Mouse (Mus musculus): ENCODE measurements at regions not wholly inside any gene's neighbourhood (a gene's known extent, or its start where the extent isn't known, plus 50 kb on each side); places are given as distances from the start of the nearest gene placed in this dataset.

DNA sequence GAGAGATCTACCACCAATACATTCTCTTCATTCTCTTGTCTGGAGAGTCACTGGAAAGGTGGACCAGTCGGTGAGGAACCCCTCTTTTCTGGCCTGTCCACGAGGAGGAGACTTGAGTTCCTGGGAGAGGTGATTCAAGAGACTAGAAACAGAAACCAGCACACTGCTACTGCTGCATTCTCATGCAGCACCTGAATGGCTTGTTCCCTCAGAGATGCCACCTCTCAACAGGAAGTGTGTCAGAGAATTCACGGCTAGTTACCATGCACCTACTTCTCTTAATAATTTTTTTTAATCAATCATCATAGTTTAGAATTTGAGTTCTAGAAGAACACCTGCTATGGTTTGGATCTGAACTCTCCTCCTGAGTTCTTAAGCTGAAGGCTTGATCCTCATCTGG is 52.0 kb upstream of the Dynlrb2 start:
- no peak for DNase-seq (ENCODE audit: low spot score)

DNA sequence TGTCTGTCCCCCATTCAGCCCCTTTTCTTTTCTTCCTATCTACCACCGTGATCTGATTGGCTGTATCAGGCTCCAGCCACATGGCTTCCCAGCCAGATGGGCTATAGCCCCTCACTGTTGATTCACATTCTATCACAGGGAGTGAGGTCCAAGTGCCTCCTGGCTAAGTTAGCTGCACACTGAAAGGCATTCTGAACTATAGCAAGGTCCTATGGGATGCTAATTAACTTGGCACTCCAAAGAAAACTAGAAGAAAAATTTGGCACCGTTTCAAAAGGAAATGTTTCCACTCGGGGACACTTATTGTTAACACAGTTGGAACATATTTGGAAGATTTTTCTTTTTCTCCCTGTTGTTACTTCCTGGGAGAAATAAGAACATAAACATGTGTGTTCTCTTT is 53.4 kb upstream of the Dynlrb2 start:
- DNase-seq (ENCODE audit: low spot score), result no peak

DNA sequence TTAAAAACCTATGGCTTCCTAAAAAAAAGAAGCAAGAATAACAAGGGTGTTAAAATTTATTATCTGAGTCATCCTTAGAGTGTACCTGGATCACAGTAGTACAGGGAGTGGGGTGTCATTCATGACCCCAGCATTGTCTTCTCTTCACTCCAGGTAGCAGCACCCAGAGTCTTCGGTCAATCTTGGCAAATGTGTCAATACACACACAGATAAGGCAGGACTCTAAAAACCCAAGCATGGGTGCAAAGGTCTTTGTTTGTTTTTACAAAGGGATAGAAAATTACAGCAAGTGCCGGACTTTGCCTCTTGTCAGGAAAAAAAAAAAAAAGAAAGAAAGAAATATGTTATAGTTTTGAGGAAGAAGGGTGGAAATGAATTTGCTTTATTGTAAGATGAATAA is 57.3 kb upstream of the Dynlrb2 start:
- no peak for DNase-seq (ENCODE audit: low spot score)

DNA sequence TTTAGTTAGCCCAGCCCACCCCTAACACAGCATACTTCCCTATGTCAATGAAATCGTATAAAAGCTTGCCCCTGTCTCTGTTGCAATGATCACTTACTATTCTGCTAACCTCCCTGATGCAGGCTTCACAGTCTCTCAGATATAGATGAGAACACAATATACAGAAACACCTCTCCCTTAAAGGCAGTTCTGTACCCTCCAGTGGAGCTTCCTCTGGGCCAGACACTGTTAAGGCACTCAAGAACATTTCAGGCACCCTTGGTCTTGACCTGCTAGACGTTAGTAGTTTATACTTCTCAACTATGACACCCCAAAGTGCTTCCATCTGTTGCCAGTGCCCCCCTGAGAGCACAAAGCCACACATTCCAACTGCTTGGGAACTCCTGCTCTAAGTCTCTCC is 61.9 kb upstream of the Dynlrb2 start:
- no peak for DNase-seq (ENCODE audit: low spot score)

DNA sequence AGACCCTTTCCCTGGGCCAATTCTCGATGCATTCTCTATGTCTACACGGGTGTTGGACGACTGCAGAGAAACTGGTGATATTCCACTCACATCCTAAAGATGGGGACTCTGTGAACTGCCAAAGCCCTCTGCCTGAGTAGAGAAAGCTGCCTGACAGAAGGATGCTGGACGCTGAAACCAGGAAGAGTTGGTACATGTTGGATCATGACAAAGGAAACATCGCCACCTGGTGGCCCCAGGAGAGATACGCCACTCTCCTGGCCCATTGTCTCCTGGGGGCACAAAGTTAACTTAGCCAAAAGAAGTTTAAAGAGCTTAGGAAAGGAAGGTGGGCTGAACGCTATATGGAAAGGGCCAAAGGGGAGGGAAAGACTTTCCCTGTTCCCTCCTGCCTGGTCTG is 65.9 kb upstream of the Dynlrb2 start:
- DNase-seq (ENCODE audit: low spot score), result peak; percentile 81

DNA sequence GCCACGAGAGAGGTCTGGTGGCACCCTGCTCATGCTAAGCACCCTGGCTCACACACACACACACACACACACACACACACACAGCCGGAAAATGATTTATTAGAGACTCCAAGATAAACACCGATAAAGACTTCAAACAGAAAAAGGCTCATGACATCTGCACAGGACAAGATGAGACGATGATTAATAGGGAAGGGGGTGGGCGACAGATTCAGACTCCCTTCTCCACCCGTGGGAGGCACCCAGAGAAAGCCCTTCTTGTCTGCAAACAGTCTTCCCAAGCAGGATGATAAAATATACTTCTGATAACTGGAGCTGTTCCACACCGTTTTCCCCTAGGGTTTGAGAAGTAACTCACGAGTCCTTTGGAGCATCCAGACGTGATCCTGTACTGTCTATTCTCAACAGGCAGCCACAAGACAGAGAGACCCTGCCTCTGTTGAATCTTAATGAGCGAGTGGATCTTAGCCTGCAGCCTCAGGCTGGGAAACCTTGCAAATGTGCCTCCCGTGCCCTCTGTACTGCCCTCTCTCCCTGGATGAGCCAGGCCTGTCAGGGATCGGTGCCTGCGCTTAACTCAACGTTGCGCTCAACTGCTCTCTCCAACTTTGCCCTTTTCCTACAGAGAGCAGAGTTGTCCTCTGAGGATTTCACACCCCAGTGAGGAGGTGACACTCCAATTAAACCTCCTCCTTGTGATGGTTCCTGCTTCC is 69.3 kb upstream of the Dynlrb2 start:
- no peak for DNase-seq (ENCODE audit: low spot score)

DNA sequence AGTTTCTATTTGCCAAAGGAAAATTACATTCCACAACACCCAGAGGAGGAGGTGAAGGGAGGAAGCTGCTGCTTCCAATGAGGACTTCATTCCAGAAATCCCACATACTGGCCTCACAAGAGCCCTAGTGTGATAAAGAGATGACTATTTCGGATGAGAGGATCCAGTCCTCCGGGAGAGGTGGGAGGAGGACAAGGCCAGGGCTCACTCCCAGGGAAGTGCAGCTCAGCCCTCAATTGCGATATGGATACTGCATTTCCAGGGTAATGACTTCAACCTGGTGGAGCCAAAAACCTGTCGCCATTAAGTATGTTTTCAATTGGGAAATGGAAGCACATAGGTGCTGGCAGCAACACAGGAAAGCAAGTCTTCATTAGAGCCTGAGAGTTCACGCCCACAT is 74.7 kb upstream of the Dynlrb2 start:
- peak; percentile 18 for DNase-seq (ENCODE audit: low spot score)

DNA sequence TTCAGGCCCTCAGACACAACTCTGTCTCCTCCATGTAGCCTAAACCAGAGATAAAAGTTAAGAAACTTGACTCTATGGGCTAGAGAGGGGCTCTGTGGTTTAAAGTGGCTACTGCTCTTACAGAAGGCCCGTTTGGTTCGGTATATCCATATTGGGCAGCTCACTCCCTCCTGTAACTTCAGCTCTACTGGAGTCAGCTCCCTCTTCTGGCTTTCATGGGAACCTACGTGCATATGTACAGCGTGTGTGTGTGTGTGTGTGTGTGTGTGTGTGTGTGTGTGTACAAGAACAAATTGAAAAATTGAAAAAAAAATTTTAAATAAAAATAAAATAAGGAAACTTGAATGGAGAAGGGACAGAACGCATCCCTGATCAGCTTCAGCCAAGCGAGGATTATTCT is 75.1 kb upstream of the Dynlrb2 start:
- DNase-seq (ENCODE audit: low spot score), result no peak

DNA sequence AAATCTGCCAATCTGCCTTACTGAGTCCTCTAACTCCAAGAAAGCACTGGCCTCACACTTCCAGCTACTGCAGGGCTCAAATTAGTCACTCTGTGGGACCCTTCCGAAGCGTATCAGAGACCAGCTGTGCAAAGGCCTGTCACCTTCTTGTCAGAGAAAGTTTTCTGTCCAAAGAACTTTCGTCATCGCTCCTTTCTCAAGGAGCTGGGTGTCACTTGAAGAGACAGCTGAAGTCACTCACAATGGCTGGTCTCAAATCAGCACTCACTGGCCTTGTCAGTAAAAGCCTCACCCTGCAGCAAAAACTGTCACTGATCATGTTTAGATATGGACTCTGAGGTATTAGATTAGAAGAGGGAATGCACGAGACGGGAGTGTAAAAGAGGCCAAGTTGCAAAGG is 81.9 kb upstream of the Dynlrb2 start:
- DNase-seq (ENCODE audit: low spot score), result no peak

DNA sequence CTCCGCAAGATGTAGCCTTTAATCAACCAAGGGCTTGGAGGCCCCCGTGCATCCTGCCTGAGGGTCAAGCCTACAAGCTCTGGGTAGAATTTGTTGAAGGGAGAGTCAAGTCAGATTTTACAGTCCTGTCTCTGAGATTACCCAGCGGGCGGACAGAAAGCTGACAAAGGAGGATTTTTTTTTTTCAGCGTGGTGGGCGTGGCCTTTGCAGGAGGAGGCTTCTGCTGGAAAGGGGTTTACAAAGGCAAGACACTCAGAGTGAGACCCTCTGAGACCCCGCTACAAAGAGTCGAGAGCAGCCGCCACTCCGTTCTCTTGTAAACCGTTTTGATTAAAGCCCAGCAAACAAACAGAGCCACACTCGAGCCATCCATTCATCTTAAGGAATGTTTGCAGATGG is 92.1 kb upstream of the Dynlrb2 start:
- DNase-seq (ENCODE audit: low spot score), result no peak

DNA sequence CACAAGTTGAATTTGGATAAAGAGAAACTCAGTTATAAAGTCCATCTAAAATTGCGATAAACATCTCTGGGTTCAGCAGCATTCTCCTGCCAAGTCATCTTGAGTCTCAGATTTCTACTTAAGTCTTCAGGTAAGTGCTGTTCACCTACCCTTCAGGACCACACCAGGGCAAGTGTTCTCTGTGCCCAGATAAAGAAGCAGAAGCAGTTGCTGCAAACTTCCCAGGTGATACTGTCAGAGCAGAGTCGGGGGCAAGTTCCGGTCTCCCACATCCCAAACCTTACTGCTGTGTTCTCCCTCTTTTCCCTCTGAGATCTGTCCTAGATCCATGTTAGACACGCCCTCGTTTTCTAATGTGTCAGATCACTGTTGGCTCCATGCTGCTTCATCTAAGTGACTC is 94.7 kb upstream of the Dynlrb2 start:
- no peak for DNase-seq (ENCODE audit: low spot score)

DNA sequence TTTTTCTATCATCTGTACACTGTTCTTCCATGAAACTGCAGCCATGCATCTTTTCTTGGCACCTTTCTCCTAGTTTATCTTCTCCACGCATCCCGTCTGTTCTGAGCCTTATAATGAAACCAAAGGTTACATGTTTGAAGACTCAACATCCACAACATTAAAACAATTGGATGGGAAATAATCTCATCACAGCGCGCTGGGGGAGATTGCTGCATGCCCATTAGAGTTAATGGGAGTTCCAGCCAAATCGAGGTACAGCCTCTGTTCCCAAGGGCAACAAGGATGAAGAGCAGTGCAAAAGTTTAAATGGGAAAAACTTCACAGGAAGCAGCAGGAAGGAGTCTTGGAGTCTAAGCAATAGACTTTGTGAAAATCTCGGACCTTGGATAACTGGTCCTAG is 95.8 kb upstream of the Dynlrb2 start:
- DNase-seq (ENCODE audit: low spot score), result no peak

DNA sequence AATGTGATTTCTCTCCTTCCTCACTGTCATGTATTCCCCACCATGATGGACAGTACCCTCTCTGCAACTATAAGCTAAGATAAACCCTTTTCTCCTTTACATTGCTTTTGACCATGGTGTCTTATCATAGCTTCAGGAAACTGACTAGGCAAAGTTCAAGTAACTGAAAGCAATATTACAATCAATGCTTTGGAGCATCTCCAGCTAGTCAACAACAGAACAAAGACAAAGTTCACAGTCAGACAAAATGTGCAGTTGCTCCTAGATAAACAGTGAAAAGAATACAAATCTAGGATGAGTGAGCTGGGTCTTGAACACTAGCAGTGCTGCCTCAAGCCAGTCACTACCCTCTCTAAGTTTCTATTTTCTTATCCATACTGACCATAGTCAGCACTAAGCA is 100.2 kb upstream of the Dynlrb2 start:
- no peak for DNase-seq (ENCODE audit: low spot score)

DNA sequence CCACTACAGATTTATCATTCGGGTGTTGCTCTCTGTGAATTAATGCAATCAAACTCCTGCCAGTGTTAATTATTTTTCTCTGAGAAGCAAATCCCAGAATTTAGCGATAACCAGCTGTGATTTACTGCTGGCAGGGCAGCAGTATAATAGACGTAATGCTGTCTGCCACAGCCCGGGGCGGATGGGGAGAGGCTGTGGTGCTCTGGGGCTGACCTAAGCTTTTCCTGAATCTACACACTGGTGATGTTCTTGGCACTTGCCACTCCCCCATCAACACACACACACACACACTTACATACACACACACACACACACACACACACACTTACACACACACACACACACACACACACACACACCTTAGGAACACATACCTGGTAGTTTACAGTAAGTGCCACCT is 101.4 kb upstream of the Dynlrb2 start:
- no peak for DNase-seq (ENCODE audit: low spot score)

DNA sequence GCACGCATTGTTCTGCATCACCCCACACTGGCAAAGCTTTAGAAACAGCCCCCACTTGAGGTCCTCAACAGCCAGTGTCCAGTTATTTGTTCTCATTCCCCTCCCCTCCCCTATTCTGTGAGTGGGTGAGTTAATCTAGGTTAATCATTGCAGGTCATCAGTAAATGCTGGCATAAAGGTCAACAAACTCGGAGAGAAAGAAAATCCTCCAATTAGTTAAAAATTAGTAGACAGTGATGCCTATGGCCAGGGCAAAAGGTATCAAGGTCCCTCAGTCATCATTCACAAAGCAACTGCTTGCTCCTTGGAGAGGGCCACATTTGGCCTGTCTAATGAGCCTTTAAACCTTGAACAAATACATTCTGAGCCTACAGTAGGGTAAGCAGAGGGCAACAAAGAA is 105.3 kb upstream of the Dynlrb2 start:
- no peak for DNase-seq (ENCODE audit: low spot score)

DNA sequence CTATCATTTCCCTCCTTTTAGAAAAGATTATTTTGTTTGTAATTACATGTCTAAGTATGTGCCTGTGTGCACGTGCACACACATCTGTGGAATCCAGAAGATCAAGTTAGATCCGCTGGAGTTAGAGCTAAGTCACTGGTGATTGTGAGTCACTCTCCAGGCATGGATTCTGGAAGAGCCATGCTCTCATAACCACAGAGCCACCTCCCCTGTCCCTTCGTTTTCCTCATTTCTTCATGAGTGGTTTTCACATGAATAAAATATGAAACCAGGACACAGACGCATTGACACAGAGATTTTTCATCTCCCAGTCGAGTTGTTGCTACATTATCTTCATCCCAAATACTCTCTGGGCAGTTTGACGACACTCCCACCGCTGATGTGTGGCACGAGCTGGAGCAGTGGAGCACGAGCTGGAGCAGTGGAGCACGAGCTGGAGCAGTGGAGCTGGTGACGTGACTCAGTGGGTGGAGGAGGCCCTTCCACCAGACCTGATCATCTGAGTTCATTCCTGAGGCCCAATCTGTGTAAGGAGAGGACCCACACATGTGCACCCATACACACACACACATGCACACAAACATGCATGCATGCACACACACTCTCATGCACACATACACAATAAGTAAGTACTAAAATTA is 106.1 kb upstream of the Dynlrb2 start:
- no peak for DNase-seq (ENCODE audit: low spot score)

DNA sequence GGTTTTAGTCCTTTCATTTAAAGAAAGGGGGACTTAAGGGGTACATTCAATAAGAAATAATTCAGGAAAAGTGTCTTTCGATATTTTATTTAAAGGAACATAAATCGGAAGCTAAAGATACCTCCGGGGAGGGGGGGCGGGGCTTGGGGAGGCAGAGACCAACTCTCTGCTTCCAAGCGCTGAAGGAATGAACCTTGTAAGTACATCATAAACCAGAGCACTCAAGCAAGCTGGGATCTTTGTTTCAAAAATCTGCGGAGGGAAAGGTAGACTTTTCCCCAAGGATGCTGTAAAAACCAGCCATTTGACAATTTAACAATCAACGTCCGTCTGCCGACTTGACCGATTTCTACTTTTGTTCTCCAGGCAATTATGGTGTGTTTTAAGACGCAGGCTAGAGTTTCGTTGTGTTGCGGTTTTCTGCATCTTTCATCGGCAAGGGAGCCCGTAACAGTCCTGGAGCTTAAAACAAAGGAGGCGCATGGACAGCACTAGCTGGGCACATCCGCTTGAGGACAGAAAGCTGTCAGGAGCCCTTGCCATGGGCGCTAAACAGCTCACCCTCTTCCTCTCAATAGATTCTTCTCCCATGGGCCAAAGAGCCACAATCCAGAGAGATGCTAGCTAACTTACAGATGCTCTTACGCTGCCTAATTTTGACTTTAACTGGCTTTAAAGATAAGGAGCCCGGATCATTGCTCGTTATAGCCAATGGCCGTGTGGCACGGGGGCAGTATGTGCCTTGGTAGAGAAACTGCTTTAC is 119.4 kb upstream of the Dynlrb2 start:
- no peak for DNase-seq (ENCODE audit: low spot score)

DNA sequence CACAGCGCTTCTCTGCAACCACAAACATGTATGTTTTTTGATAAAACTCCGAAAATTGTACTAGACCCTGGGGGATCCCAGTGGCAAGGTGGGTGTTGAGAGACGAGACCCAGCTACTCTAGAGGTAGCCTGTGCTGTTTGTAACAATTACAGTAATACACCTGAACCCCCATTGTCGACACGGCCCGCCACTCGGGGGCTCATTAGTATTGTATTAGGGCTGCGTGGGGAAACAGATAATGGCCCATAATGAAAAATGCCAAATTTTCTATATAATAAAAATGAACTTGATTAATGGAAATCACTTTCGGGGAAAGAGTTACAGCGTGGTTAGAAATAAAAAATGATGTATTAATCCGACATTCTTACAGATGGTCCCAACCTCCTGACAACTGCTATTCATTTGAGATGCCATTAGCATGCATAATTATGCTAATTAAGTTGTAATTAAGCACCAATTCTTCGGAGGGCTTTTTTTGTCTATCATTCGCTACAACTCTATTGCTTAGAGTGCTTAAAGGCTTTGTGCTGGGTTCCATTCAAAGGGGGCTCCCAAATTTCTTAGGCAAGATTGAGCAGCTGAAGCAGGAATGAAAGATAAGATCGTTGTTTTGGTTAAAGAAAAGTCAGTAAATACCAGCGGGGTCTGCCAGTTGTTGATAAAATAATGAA is 120.2 kb upstream of the Dynlrb2 start:
- no peak for DNase-seq (ENCODE audit: low spot score)

DNA sequence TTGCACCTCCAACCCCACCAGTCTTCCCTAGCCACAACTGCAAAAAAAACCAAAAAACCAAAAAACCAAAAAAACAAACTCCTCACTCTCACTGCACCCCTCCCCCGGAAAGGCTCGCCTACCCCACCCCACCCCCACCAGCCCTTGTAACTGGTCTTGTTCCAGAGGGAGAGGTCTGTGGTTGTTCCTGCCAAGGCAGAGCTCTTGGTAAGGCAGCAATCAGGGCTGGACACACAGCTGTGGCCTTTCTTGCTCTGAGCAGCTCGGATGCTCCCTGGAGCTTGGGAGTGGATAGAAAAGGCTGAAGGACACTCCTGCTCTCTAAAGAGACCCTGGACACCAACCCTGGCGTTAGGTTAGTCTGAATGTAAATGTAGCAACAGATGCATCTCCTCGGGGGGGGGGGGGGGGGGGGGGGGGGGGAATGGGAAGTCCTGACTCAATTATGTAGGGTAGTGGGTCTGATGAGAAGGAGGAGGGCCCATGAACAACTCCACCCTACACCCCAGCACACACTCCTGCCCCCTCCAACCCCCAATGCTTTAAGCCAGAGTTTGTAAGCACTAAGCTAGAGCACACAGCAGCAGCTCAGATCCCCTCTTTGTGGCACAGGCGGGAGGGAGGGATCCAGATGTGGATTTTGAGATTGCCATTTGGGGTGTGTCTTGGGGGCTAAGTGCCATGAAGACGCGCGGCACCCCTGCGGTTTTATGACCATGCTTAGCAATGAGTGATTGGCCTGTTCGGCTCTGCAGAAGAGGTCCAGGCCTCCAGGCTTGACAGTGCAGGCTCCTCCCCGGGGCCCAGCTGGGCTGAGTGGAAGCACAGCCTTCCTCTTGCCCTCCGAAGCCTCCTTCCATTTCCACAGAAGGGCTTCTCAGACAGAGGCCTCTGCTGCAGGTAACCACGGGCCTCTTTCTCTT is 121.0 kb upstream of the Dynlrb2 start:
- DNase-seq (ENCODE audit: low spot score), result no peak

DNA sequence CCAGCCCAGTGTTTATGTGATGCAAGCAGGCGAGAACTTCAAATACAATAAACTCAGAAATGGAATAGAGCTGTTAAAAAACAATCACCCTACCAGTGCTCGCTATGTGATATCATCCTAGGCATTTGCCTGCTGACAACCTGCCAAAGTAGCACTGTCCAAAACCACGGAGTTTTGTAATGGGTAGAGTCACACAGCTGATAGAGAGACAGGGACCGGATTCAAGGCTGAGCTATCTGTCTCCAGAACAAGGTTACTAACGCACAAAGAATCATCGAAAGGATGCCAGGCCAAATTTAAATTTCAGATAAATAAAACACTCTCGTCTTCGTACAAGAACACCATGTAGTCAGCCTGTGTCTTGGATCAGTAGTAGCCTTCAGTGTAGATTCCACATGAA is 121.7 kb upstream of the Dynlrb2 start:
- no peak for DNase-seq (ENCODE audit: low spot score)

DNA sequence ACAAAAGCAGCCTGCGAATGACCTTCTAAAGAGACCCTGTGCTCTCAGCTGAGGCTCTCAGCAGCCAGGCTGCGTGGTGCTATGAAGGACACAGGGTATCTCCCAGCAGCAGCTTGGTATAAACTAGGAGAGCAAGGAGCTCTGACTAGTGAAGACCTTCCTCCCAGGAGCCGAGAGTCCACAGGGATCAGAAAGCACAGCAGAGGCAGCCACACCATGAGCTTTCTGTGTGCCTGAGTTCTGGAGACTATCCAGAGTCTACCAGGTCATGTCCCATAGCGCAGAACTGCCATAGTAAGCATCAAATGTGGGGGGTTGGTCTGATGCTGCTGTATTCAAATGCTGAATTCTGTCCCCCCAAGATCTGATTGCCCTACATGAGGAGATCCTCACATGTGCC is 124.2 kb upstream of the Dynlrb2 start:
- DNase-seq (ENCODE audit: low spot score), result no peak

DNA sequence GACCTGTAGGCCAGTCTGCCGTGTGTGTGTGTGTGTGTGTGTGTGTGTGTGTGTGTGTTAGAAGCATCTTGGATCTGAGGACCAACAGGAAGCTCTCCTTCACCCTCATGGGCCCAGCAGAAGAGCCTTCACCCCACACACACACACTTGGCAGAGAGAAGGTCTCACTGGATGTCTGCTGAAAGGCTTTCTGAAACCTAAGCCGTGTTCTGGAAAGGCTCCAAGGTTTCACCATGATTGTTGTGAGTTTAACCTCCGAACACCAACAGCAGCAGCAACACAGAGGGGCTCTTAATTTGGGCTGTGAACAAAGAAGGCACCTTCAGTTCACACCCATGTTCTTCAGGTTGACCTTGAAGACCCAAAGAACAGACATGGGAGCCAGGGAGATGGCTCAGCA is 124.9 kb upstream of the Dynlrb2 start:
- DNase-seq (ENCODE audit: low spot score), result no peak

Data from ovary, postnatal 14 days (tissue).